31 mouse cellular contexts compared by ENCODE assay signal in genomic region chr2:156582887-156583286, GRCm38 (mm10). TPM values are rescaled to one million over a fixed set of nuclear protein-coding genes. Genes with fewer than 3 reads are reported as not detected.
DNase-seq lines count a peak whose midpoint lies in the region; ATAC-seq and TF ChIP-seq lines count a peak whose summit lies in the region.
"Had no signal": no experiment of that assay in that cellular context is flagged by ENCODE, and none has a peak within 500 bp of the region (broad histone marks: within the 10 kb centered on the region; RNA-seq: fewer than 3 reads in every experiment).

No protein-coding gene starts in this region.

- H3K9ac ChIP-seq in limb, embryonic 11.5 days (ENCODE audit: low read length) = no peak overlapping the region
- no peak overlapping the region for H3K9ac ChIP-seq in stomach, postnatal 0 days (ENCODE audit: low read length)
- H3K9ac ChIP-seq: forebrain, embryonic 12.5 days; forebrain, postnatal 0 days; hindbrain, embryonic 15.5 days; limb, embryonic 15.5 days; liver, embryonic 13.5 days; midbrain, embryonic 12.5 days; neural tube, embryonic 12.5 days had no signal

- intact Hi-C loops in heart, postnatal 25 days (cut with DNase I) = loop anchor here (5.0 kb wide), 1 partner anchor 39 kb away; no protein-coding TSS in a partner anchor
- intact Hi-C loops in heart, postnatal 10 days (cut with DNase I) = loop anchor here (5.0 kb wide), 1 partner anchor 44 kb away; no protein-coding TSS in a partner anchor

- H3K4me3 ChIP-seq in limb, embryonic 11.5 days (ENCODE audit: low read depth, low read length) = no peak overlapping the region
- H3K4me3 ChIP-seq in limb, embryonic 10.5 days = no peak overlapping the region
- H3K4me3 ChIP-seq in stomach, postnatal 0 days (ENCODE audit: low read depth, low read length) = no peak overlapping the region
- H3K4me3 ChIP-seq: forebrain, embryonic 12.5 days; hindbrain, embryonic 10.5 days; hindbrain, embryonic 15.5 days; limb, embryonic 15.5 days; liver, embryonic 13.5 days; megakaryocyte, embryonic 14.5 days; midbrain, embryonic 12.5 days; myocyte; neural tube, embryonic 12.5 days had no signal

- TF ChIP-seq CTCF in stomach, postnatal 0 days (IDR thresholded peaks at IDR 0.05; ENCODE audit: low read depth) = no peak

- DNase-seq in heart, adult 8-10 months (ENCODE audit: low spot score) = peak; percentile 18
- no peak for DNase-seq in heart, postnatal 25 days (ENCODE audit: low spot score)
- no peak for DNase-seq in limb, embryonic 11.5 days (ENCODE audit: low spot score)
- DNase-seq in limb, embryonic 10.5 days (ENCODE audit: low spot score) = no peak
- peak; percentile 38 to 50 for DNase-seq in heart, postnatal 10 days
- peak; percentile 24 for DNase-seq in stomach, postnatal 0 days (ENCODE audit: low spot score)
- DNase-seq in urinary bladder, adult 18-20 months (ENCODE audit: low spot score in 2 of 2) = no peak
- DNase-seq in adrenal gland, adult 8-10 months = no peak
- DNase-seq: adrenal gland, postnatal 25 days; cerebellum, adult 18-20 months; forebrain, postnatal 0 days; gastrocnemius, postnatal 10 days; kidney, adult 11 months; kidney, postnatal 4 days; layer of hippocampus, adult 9-11 months; liver, embryonic 13.5 days; lung, adult 18-20 months; lung, postnatal 4 days; thymus, postnatal 14 days had no signal

- 89% methylated on average over 10 of the region's 10 CpGs for WGBS in limb, embryonic 11.5 days
- 88% methylated on average over 10 of the region's 10 CpGs for WGBS in limb, embryonic 10.5 days
- WGBS in stomach, postnatal 0 days = 67% methylated on average over 10 of the region's 10 CpGs

- no peak overlapping the region for H3K4me2 ChIP-seq in limb, embryonic 11.5 days (ENCODE audit: low read depth, severe bottlenecking)
- H3K4me2 ChIP-seq in stomach, postnatal 0 days (replicated peaks; ENCODE audit: low read depth) = no peak overlapping the region
- H3K4me2 ChIP-seq: forebrain, embryonic 12.5 days; hindbrain, embryonic 15.5 days; limb, embryonic 15.5 days; liver, embryonic 13.5 days; midbrain, embryonic 12.5 days; neural tube, embryonic 12.5 days had no signal

- no peak overlapping the region for H3K27ac ChIP-seq in limb, embryonic 11.5 days (replicated peaks; ENCODE audit: low read depth, low read length)
- H3K27ac ChIP-seq in limb, embryonic 10.5 days = no peak overlapping the region
- H3K27ac ChIP-seq in stomach, postnatal 0 days (replicated peaks) = no peak overlapping the region
- H3K27ac ChIP-seq: forebrain, embryonic 12.5 days; hindbrain, embryonic 10.5 days; hindbrain, embryonic 15.5 days; limb, embryonic 15.5 days; liver, embryonic 13.5 days; midbrain, embryonic 12.5 days; neural tube, embryonic 12.5 days had no signal

- H3K9me3 ChIP-seq in limb, embryonic 11.5 days (ENCODE audit: control insufficient read depth, low read length) = no peaks in the 10 kb centered on the region
- H3K9me3 ChIP-seq in limb, embryonic 10.5 days (replicated peaks) = no peaks in the 10 kb centered on the region
- no peaks in the 10 kb centered on the region for H3K9me3 ChIP-seq in stomach, postnatal 0 days (ENCODE audit: control insufficient read depth, low read length)
- H3K9me3 ChIP-seq: forebrain, embryonic 12.5 days; G1E; hindbrain, embryonic 10.5 days; hindbrain, embryonic 15.5 days; limb, embryonic 15.5 days; liver, embryonic 13.5 days; megakaryocyte, embryonic 14.5 days; midbrain, embryonic 12.5 days; neural tube, embryonic 12.5 days had no signal

- H3K36me3 ChIP-seq in limb, embryonic 11.5 days (ENCODE audit: control insufficient read depth, insufficient read depth, low read length) = no peaks in the 10 kb centered on the region
- H3K36me3 ChIP-seq in limb, embryonic 10.5 days = no peaks in the 10 kb centered on the region
- no peaks in the 10 kb centered on the region for H3K36me3 ChIP-seq in stomach, postnatal 0 days (ENCODE audit: control insufficient read depth, insufficient read depth, low read length)
- H3K36me3 ChIP-seq: forebrain, embryonic 12.5 days; G1E; hindbrain, embryonic 10.5 days; hindbrain, embryonic 15.5 days; limb, embryonic 15.5 days; liver, embryonic 13.5 days; midbrain, embryonic 12.5 days; neural tube, embryonic 12.5 days had no signal

- H3K4me1 ChIP-seq in limb, embryonic 11.5 days (ENCODE audit: control insufficient read depth, insufficient read depth, low read length) = no peaks in the 10 kb centered on the region
- peaks cover 3% of the 10 kb centered on the region; the same call in 1 of the 2 replicates for H3K4me1 ChIP-seq in limb, embryonic 10.5 days
- H3K4me1 ChIP-seq in stomach, postnatal 0 days (replicated peaks; ENCODE audit: control insufficient read depth, insufficient read depth) = no peaks in the 10 kb centered on the region
- H3K4me1 ChIP-seq: limb, embryonic 15.5 days; liver, embryonic 13.5 days had no signal

- ATAC-seq in limb, embryonic 11.5 days (ENCODE audit: insufficient number of reproducible peaks, low FRiP score, low TSS enrichment, low read depth) = 0 out of 2 replicates have a peak, but pooled peaks have one; percentile 47
- ATAC-seq in stomach, postnatal 0 days (ENCODE audit: low FRiP score, low TSS enrichment) = 0 out of 2 replicates have a peak, but pooled peaks have one; percentile 22
- ATAC-seq: forebrain, postnatal 0 days; inflammation-experienced regulatory T-cells, adult 6 months; lung, postnatal 0 days; Patski had no signal

- H3K27me3 ChIP-seq in limb, embryonic 11.5 days (ENCODE audit: control insufficient read depth, insufficient read depth, low read length) = no peaks in the 10 kb centered on the region
- peaks cover 8% of the 10 kb centered on the region for H3K27me3 ChIP-seq in limb, embryonic 10.5 days (ENCODE audit: low read depth, poor library complexity, severe bottlenecking)
- no peaks in the 10 kb centered on the region for H3K27me3 ChIP-seq in stomach, postnatal 0 days (ENCODE audit: control insufficient read depth, insufficient read depth, low read length)
- H3K27me3 ChIP-seq: hindbrain, embryonic 15.5 days; neural tube, embryonic 12.5 days had no signal

- TF ChIP-seq EP300 in stomach, postnatal 0 days (optimal IDR thresholded peaks at IDR 0.05) = no peak

RNA-seq across cellular contexts. Expression of gene Dlgap4, which starts 30.6 kb away (rescaled TPM):
- total RNA-seq in heart, adult 8-10 months (2022) = 10 to 100 TPM; 29.1 to 42.6 (median 32.1) TPM
- 10 to 100 TPM; 30.1 to 41.8 TPM for total RNA-seq in heart, postnatal 25 days (2021)
- 119 and 121 TPM in 2 replicates for polyA plus RNA-seq in limb, embryonic 11.5 days (2014; fragmentation: Nextera tagmentation; extraction: Ambion mirVana)
- polyA plus RNA-seq in limb, embryonic 10.5 days (2016; fragmentation: Nextera tagmentation; extraction: Ambion mirVana) = 116 and 124 TPM in 2 replicates
- 10 to 100 TPM; 45.2 to 46.7 TPM for total RNA-seq in heart, postnatal 10 days (2021)
- 50.7 and 59.0 TPM in 2 replicates for polyA plus RNA-seq in stomach, postnatal 0 days (2015; fragmentation: Nextera tagmentation; extraction: Ambion mirVana)
- total RNA-seq in adrenal gland, adult 8-10 months (2022) = 10 to 100 TPM; 43.0 to 72.3 (median 58.4) TPM

RNA-seq across cellular contexts. Expression of gene Aar2, which starts 35.5 kb away (rescaled TPM):
- 10 to 100 TPM; 20.3 to 23.3 (median 22.2) TPM for total RNA-seq in heart, adult 8-10 months (2022)
- total RNA-seq in heart, postnatal 25 days (2021) = 10 to 100 TPM; 22.3 to 23.2 TPM
- 49.4 and 51.2 TPM in 2 replicates for polyA plus RNA-seq in limb, embryonic 11.5 days (2014; fragmentation: Nextera tagmentation; extraction: Ambion mirVana)
- polyA plus RNA-seq in limb, embryonic 10.5 days (2016; fragmentation: Nextera tagmentation; extraction: Ambion mirVana) = 50.0 and 53.6 TPM in 2 replicates
- 10 to 100 TPM; 19.7 to 22.7 TPM for total RNA-seq in heart, postnatal 10 days (2021)
- 21.1 and 22.5 TPM in 2 replicates for polyA plus RNA-seq in stomach, postnatal 0 days (2015; fragmentation: Nextera tagmentation; extraction: Ambion mirVana)
- 10 to 100 TPM; 38.9 to 51.9 (median 47.2) TPM for total RNA-seq in adrenal gland, adult 8-10 months (2022)

Comparison
In these comparisons a context has a peak if more than half of its experiments do, and no peak if none do; other contexts are left out.
1. DNase-seq: peak in heart, adult 8-10 months (single experiment), heart, postnatal 10 days (2 of 2) and stomach, postnatal 0 days (single experiment); none in heart, postnatal 25 days (single experiment), limb, embryonic 11.5 days (single experiment), limb, embryonic 10.5 days (single experiment), urinary bladder, adult 18-20 months (0 of 2) and adrenal gland, adult 8-10 months (single experiment).